Mouse (Mus musculus): ENCODE data around the gene Prg3.

The Prg3 gene

GRCm38 (mm10) chr2:85037047-85038026 is 49.3 kb downstream of the Prg3 start, which contains the start of the genes Ssrp1 and P2rx3:
Ssrp1 (plus strand) TSS chr2:85037234.
P2rx3 (minus strand) TSS chr2:85037462.
- DNase-seq (ENCODE audit: low read depth in 2 of 2, low spot score in 2 of 2), result peak; percentile 87

GRCm38 (mm10) chr2:85038336-85038735 is 50.3 kb downstream of the Prg3 start:
- DNase-seq (ENCODE audit: low read depth in 2 of 2, low spot score in 2 of 2), result no peak
